Mouse (Mus musculus) ES-Bruce4 (cell line): ENCODE results near the gene Uchl4.

ENCODE experiments used
- CTCF ChIP-seq: IDR thresholded peaks from one replicate; pipeline ENCODE4 v1.8.1; 2011; ENCODE audit warnings: low read depth, low read length
- POLR2A ChIP-seq: IDR thresholded peaks from one replicate; pipeline ENCODE4 v1.8.1; 2011; ENCODE audit warnings: low read length; ENCODE audit not compliant: insufficient read depth

DNA sequence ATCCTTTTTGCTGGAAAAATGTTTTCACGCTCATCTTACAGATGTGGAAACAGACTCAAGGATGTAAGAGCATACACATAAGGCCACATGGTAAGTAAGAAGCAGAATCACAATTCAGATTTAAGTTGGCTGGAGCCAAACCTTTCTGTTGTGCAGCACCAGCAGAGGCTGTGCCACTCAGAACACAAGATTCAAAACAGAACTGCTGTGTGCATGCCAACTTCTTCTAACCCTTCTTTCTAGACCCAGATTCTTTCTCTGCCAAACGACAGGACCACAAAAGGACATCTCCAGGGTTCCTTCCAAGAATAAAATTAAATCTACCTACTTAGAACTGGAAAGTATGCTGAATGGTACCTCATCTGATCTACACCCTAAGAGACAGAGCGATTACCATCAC lies 3.3 kb upstream of the Uchl4 start:
- TF ChIP-seq CTCF (no peak), POLR2A (no peak)
